Mouse (Mus musculus): ENCODE data around the gene Scn11a. TPM values are rescaled to one million over a fixed set of nuclear protein-coding genes. Genes with fewer than 3 reads are reported as not detected.

Gene Scn11a
- total and polyA plus RNA-seq, 3 experiments: under 0.01 TPM; not detected in 2

- Histone ChIP-seq H3K9me3 (replicated peaks) (peaks cover 57% of the 10 kb centered on the region), H3K27me3 (ENCODE audit: insufficient read depth, low read length) (no peaks in the 10 kb centered on the region), H3K36me3 (replicated peaks) (no peaks in the 10 kb centered on the region), H3K4me1 (ENCODE audit: insufficient read depth, low read depth, low read length) (no peaks in the 10 kb centered on the region), H3K4me3 (ENCODE audit: low read depth, low read length) (no peak overlapping the region)
- TF ChIP-seq GATA1 (IDR thresholded peaks at IDR 0.05; ENCODE audit: borderline replicate concordance, low read length): no peak
- no peak for TF ChIP-seq POLR2AphosphoS5 (IDR thresholded peaks at IDR 0.05; ENCODE audit: insufficient replicate concordance, low read depth, low read length)
- TF ChIP-seq TAL1 (conservative IDR thresholded peaks at IDR 0.05; ENCODE audit: low read depth, low read length): no peak
- no peak for TF ChIP-seq CTCF (IDR thresholded peaks at IDR 0.05; ENCODE audit: low read depth, low read length)
- TF ChIP-seq GATA2 (IDR thresholded peaks at IDR 0.05; ENCODE audit: borderline replicate concordance, low read depth, low read length): no peak
- no peak for DNase-seq (ENCODE audit: low spot score)
- no peak for ATAC-seq (ENCODE audit: extremely low read depth, insufficient number of reproducible peaks, low FRiP score, poor library complexity, severe bottlenecking)
These were observed 5.7 kb upstream of the Scn11a start for GRCm38 (mm10) chr9:119831001-119831400.

GRCm38 (mm10) chr9:119823722-119824121 is 1.5 kb downstream of the Scn11a start:
- no peak overlapping the region for H3K4me3 ChIP-seq (ENCODE audit: low read depth, low read length)
- ATAC-seq (ENCODE audit: extremely low read depth, insufficient number of reproducible peaks, low FRiP score, poor library complexity, severe bottlenecking) (no peak), DNase-seq (ENCODE audit: low spot score) (no peak)

GRCm38 (mm10) chr9:119813631-119814030 is 11.6 kb downstream of the Scn11a start:
- ATAC-seq (ENCODE audit: extremely low read depth, insufficient number of reproducible peaks, low FRiP score, poor library complexity, severe bottlenecking) (no peak), DNase-seq (ENCODE audit: low spot score) (no peak)
- H3K9me3 ChIP-seq (replicated peaks): peaks cover 47% of the 10 kb centered on the region

More at GRCm38 (mm10) chr9:119823722-119824121, 1.5 kb downstream of the Scn11a start:
- Histone ChIP-seq H3K36me3 (replicated peaks) (no peaks in the 10 kb centered on the region), H3K4me1 (ENCODE audit: insufficient read depth, low read depth, low read length) (no peaks in the 10 kb centered on the region), H3K27me3 (ENCODE audit: insufficient read depth, low read length) (no peaks in the 10 kb centered on the region), H3K9me3 (replicated peaks) (peaks cover 55% of the 10 kb centered on the region)
- no peak for TF ChIP-seq TAL1 (conservative IDR thresholded peaks at IDR 0.05; ENCODE audit: low read depth, low read length)
- TF ChIP-seq GATA2 (IDR thresholded peaks at IDR 0.05; ENCODE audit: borderline replicate concordance, low read depth, low read length): no peak
- no peak for TF ChIP-seq CTCF (IDR thresholded peaks at IDR 0.05; ENCODE audit: low read depth, low read length)

GRCm38 (mm10) chr9:119806491-119806890 is 18.8 kb downstream of the Scn11a start:
- DNase-seq (ENCODE audit: low spot score): no peak
- ATAC-seq (ENCODE audit: extremely low read depth, insufficient number of reproducible peaks, low FRiP score, poor library complexity, severe bottlenecking): no peak
- H3K4me1 ChIP-seq (ENCODE audit: insufficient read depth, low read depth, low read length): no peaks in the 10 kb centered on the region
- H3K4me3 ChIP-seq (ENCODE audit: low read depth, low read length): no peak overlapping the region
- no peaks in the 10 kb centered on the region for H3K36me3 ChIP-seq (replicated peaks)
- no peaks in the 10 kb centered on the region for H3K27me3 ChIP-seq (ENCODE audit: insufficient read depth, low read length)
- H3K9me3 ChIP-seq (replicated peaks): peaks cover 57% of the 10 kb centered on the region
- TF ChIP-seq TAL1 (conservative IDR thresholded peaks at IDR 0.05; ENCODE audit: low read depth, low read length) (no peak), GATA2 (IDR thresholded peaks at IDR 0.05; ENCODE audit: borderline replicate concordance, low read depth, low read length) (no peak), GATA1 (IDR thresholded peaks at IDR 0.05; ENCODE audit: borderline replicate concordance, low read length) (no peak), CTCF (IDR thresholded peaks at IDR 0.05; ENCODE audit: low read depth, low read length) (no peak), POLR2AphosphoS5 (IDR thresholded peaks at IDR 0.05; ENCODE audit: insufficient replicate concordance, low read depth, low read length) (no peak)

More at GRCm38 (mm10) chr9:119813631-119814030, 11.6 kb downstream of the Scn11a start:
- TF ChIP-seq GATA2 (IDR thresholded peaks at IDR 0.05; ENCODE audit: borderline replicate concordance, low read depth, low read length) (no peak), POLR2AphosphoS5 (IDR thresholded peaks at IDR 0.05; ENCODE audit: insufficient replicate concordance, low read depth, low read length) (no peak), TAL1 (conservative IDR thresholded peaks at IDR 0.05; ENCODE audit: low read depth, low read length) (no peak), CTCF (IDR thresholded peaks at IDR 0.05; ENCODE audit: low read depth, low read length) (no peak), GATA1 (IDR thresholded peaks at IDR 0.05; ENCODE audit: borderline replicate concordance, low read length) (no peak)
- H3K4me3 ChIP-seq (ENCODE audit: low read depth, low read length): no peak overlapping the region
- no peaks in the 10 kb centered on the region for H3K36me3 ChIP-seq (replicated peaks)
- H3K4me1 ChIP-seq (ENCODE audit: insufficient read depth, low read depth, low read length): no peaks in the 10 kb centered on the region
- no peaks in the 10 kb centered on the region for H3K27me3 ChIP-seq (ENCODE audit: insufficient read depth, low read length)

- TF ChIP-seq GATA2 (IDR thresholded peaks at IDR 0.05; ENCODE audit: borderline replicate concordance, low read depth, low read length) (no peak), POLR2AphosphoS5 (IDR thresholded peaks at IDR 0.05; ENCODE audit: insufficient replicate concordance, low read depth, low read length) (no peak), TAL1 (conservative IDR thresholded peaks at IDR 0.05; ENCODE audit: low read depth, low read length) (no peak), GATA1 (IDR thresholded peaks at IDR 0.05; ENCODE audit: borderline replicate concordance, low read length) (no peak), CTCF (IDR thresholded peaks at IDR 0.05; ENCODE audit: low read depth, low read length) (no peak)
- no peak for ATAC-seq (ENCODE audit: extremely low read depth, insufficient number of reproducible peaks, low FRiP score, poor library complexity, severe bottlenecking)
- Histone ChIP-seq H3K36me3 (replicated peaks) (no peaks in the 10 kb centered on the region), H3K4me3 (ENCODE audit: low read depth, low read length) (no peak overlapping the region), H3K4me1 (ENCODE audit: insufficient read depth, low read depth, low read length) (no peaks in the 10 kb centered on the region), H3K27me3 (ENCODE audit: insufficient read depth, low read length) (no peaks in the 10 kb centered on the region), H3K9me3 (replicated peaks) (peaks cover 60% of the 10 kb centered on the region)
- DNase-seq (ENCODE audit: low spot score): no peak
These were observed 20.8 kb downstream of the Scn11a start for GRCm38 (mm10) chr9:119804501-119804847.

- TF ChIP-seq TAL1 (conservative IDR thresholded peaks at IDR 0.05; ENCODE audit: low read depth, low read length) (no peak), POLR2AphosphoS5 (IDR thresholded peaks at IDR 0.05; ENCODE audit: insufficient replicate concordance, low read depth, low read length) (no peak), CTCF (IDR thresholded peaks at IDR 0.05; ENCODE audit: low read depth, low read length) (no peak), GATA1 (IDR thresholded peaks at IDR 0.05; ENCODE audit: borderline replicate concordance, low read length) (no peak), GATA2 (IDR thresholded peaks at IDR 0.05; ENCODE audit: borderline replicate concordance, low read depth, low read length) (no peak)
- ATAC-seq (ENCODE audit: extremely low read depth, insufficient number of reproducible peaks, low FRiP score, poor library complexity, severe bottlenecking) (no peak), DNase-seq (ENCODE audit: low spot score) (no peak)
- no peaks in the 10 kb centered on the region for H3K36me3 ChIP-seq (replicated peaks)
- no peaks in the 10 kb centered on the region for H3K27me3 ChIP-seq (ENCODE audit: insufficient read depth, low read length)
- H3K9me3 ChIP-seq (replicated peaks): peaks cover 64% of the 10 kb centered on the region
- H3K4me3 ChIP-seq (ENCODE audit: low read depth, low read length): no peak overlapping the region
- H3K4me1 ChIP-seq (ENCODE audit: insufficient read depth, low read depth, low read length): no peaks in the 10 kb centered on the region
These were observed 21.3 kb downstream of the Scn11a start for GRCm38 (mm10) chr9:119803845-119804500.
